14 mouse cellular contexts compared by ENCODE assay signal in the genomic region with DNA sequence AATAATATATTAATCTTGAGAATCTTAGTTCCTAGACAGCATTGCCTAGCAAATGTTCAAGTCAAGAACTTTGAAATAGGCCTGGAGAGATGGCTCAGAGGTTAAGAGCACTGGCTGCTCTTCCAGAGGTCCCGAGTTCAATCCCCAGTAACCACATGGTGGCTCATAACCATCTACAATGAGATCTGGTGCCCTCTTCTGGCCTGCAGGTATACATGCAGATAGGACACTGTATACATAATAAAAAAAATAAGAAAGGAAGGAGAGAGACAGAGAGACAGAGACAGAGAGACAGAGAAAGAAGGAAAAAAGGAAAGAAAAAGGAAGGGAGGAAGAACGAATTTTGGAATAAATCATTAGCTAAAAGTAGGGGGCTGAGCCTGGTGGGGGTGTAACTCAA. TPM values are rescaled to one million over a fixed set of nuclear protein-coding genes. Genes with fewer than 3 reads are reported as not detected.
A peak's percentile ranks its signal among the peaks of the same experiment; 100 is the strongest.
DNase-seq lines count a peak whose midpoint lies in the region; ATAC-seq and TF ChIP-seq lines count a peak whose summit lies in the region.
"Had no signal": no experiment of that assay in that cellular context is flagged by ENCODE, and none has a peak within 500 bp of the region (broad histone marks: within the 10 kb centered on the region; RNA-seq: fewer than 3 reads in every experiment).

No protein-coding gene starts in this region.

- H3K36me3 ChIP-seq in hindbrain, embryonic 12.5 days: 0 out of 2 replicates have a peak, but pooled peaks cover 4% of the 10 kb centered on the region
- H3K36me3 ChIP-seq in liver, embryonic 12.5 days: no peaks in the 10 kb centered on the region

- H3K27me3 ChIP-seq in hindbrain, embryonic 12.5 days: no peaks in the 10 kb centered on the region
- H3K27me3 ChIP-seq in liver, embryonic 12.5 days (replicated peaks): no peaks in the 10 kb centered on the region
- H3K27me3 ChIP-seq: embryonic facial prominence, embryonic 15.5 days; heart, embryonic 12.5 days had no signal

- H3K4me1 ChIP-seq in hindbrain, embryonic 12.5 days: no peaks in the 10 kb centered on the region
- no peaks in the 10 kb centered on the region for H3K4me1 ChIP-seq in liver, embryonic 12.5 days
- H3K4me1 ChIP-seq: embryonic facial prominence, embryonic 15.5 days had no signal

- peak; percentile 53 for ATAC-seq in CD4-positive, CD25-positive, alpha-beta regulatory T cell, adult 4 months
- no peak for ATAC-seq in hindbrain, embryonic 12.5 days (ENCODE audit: low FRiP score)
- ATAC-seq in liver, embryonic 12.5 days: no peak

- WGBS in hindbrain, embryonic 12.5 days: 63% methylated on average over 2 of the region's 2 CpGs
- 30% methylated on average over 2 of the region's 2 CpGs for WGBS in liver, embryonic 12.5 days (ENCODE audit: insufficient replicate concordance)

- no peak overlapping the region for H3K4me3 ChIP-seq in layer of hippocampus, adult 2 months
- no peak overlapping the region for H3K4me3 ChIP-seq in hindbrain, embryonic 12.5 days
- H3K4me3 ChIP-seq in liver, embryonic 12.5 days: no peak overlapping the region
- H3K4me3 ChIP-seq: embryonic facial prominence, embryonic 15.5 days; heart, embryonic 12.5 days had no signal

- TF ChIP-seq CTCF in layer of hippocampus, adult 2 months (conservative IDR thresholded peaks at IDR 0.05): peak; percentile 66

- H3K27ac ChIP-seq in layer of hippocampus, adult 2 months: no peak overlapping the region
- H3K27ac ChIP-seq in hindbrain, embryonic 12.5 days: no peak overlapping the region
- no peak overlapping the region for H3K27ac ChIP-seq in liver, embryonic 12.5 days
- H3K27ac ChIP-seq: embryonic facial prominence, embryonic 15.5 days; macrophage had no signal

- H3K4me2 ChIP-seq in hindbrain, embryonic 12.5 days (replicated peaks): no peak overlapping the region
- no peak overlapping the region for H3K4me2 ChIP-seq in liver, embryonic 12.5 days
- H3K4me2 ChIP-seq: embryonic facial prominence, embryonic 15.5 days; heart, embryonic 12.5 days had no signal

- H3K9ac ChIP-seq in hindbrain, embryonic 12.5 days: no peak overlapping the region
- H3K9ac ChIP-seq in liver, embryonic 12.5 days: no peak overlapping the region
- H3K9ac ChIP-seq: embryonic facial prominence, embryonic 15.5 days; heart, embryonic 12.5 days had no signal

- DNase-seq in adrenal gland, postnatal 14 days: peak; percentile 11
- DNase-seq in adrenal gland, adult 18-20 months (ENCODE audit: low spot score in 2 of 2): no peak
- DNase-seq in layer of hippocampus, adult 2 months (ENCODE audit: low spot score in 2 of 2): no peak
- DNase-seq in layer of hippocampus, postnatal 10 days (ENCODE audit: low spot score in 2 of 2): no peak
- DNase-seq in lung, postnatal 36 days: peak; percentile 15
- DNase-seq: adrenal gland, adult 2 months; cerebellum, adult 18-20 months; right cerebral cortex, postnatal 25 days had no signal

- H3K9me3 ChIP-seq in hindbrain, embryonic 12.5 days (replicated peaks): no peaks in the 10 kb centered on the region
- H3K9me3 ChIP-seq in liver, embryonic 12.5 days (replicated peaks): no peaks in the 10 kb centered on the region
- H3K9me3 ChIP-seq: embryonic facial prominence, embryonic 15.5 days; heart, embryonic 12.5 days had no signal

RNA-seq across cellular contexts. Expression of a gene that starts 6.8 kb away (rescaled TPM):
- 0.22 and 0.34 TPM in 2 replicates for total RNA-seq in adrenal gland, postnatal 14 days (2021)
- total RNA-seq in adrenal gland, adult 18-20 months (2021): 1 to 10 TPM in 1 of 2 experiments, under 1 TPM in 1; 0.40 to 1.0 TPM
- under 1 TPM; 0.39 to 0.69 TPM for total RNA-seq in layer of hippocampus, adult 2 months (2021)
- under 1 TPM; 0.46 to 0.80 TPM for total RNA-seq in layer of hippocampus, postnatal 10 days (2021)
- under 1 TPM in 1 of 2 experiments, not detected in 1; 0.12 TPM for polyA plus RNA-seq in CD4-positive, CD25-positive, alpha-beta regulatory T cell, adult 4 months (2017; shearing (Covaris generic))
- 1.5 and 4.2 TPM in 2 replicates for polyA plus RNA-seq in hindbrain, embryonic 12.5 days (2016; fragmentation: Nextera tagmentation; extraction: Ambion mirVana)
- polyA plus RNA-seq in liver, embryonic 12.5 days (2016; fragmentation: Nextera tagmentation; extraction: Ambion mirVana): 0.13 and 0.39 TPM in 2 replicates
- polyA plus RNA-seq: macrophage had no signal

RNA-seq across cellular contexts. Expression of a gene that starts 29.7 kb away (rescaled TPM):
- 5.1 and 9.4 TPM in 2 replicates for total RNA-seq in adrenal gland, postnatal 14 days (2021)
- 1 to 10 TPM; 6.5 to 9.2 TPM for total RNA-seq in adrenal gland, adult 18-20 months (2021)
- 10 to 100 TPM; 29.8 to 31.3 TPM for total RNA-seq in layer of hippocampus, adult 2 months (2021)
- 10 to 100 TPM; 26.7 to 33.2 TPM for total RNA-seq in layer of hippocampus, postnatal 10 days (2021)
- polyA plus RNA-seq in CD4-positive, CD25-positive, alpha-beta regulatory T cell, adult 4 months (2017; shearing (Covaris generic)): 1 to 10 TPM in 1 of 2 experiments, under 1 TPM in 1; 0.91 to 2.3 TPM
- polyA plus RNA-seq in hindbrain, embryonic 12.5 days (2016; fragmentation: Nextera tagmentation; extraction: Ambion mirVana): 19.6 and 26.3 TPM in 2 replicates
- polyA plus RNA-seq in liver, embryonic 12.5 days (2016; fragmentation: Nextera tagmentation; extraction: Ambion mirVana): 4.9 and 6.8 TPM in 2 replicates

RNA-seq across cellular contexts. Expression of a gene that starts 36.6 kb away (rescaled TPM):
- total RNA-seq in adrenal gland, postnatal 14 days (2021): 31.8 and 35.1 TPM in 2 replicates
- 10 to 100 TPM; 20.8 to 22.3 TPM for total RNA-seq in adrenal gland, adult 18-20 months (2021)
- total RNA-seq in layer of hippocampus, adult 2 months (2021): 10 to 100 TPM; 17.7 to 19.0 TPM
- total RNA-seq in layer of hippocampus, postnatal 10 days (2021): 10 to 100 TPM; 22.9 to 23.1 TPM
- 10 to 100 TPM in 1 of 2 experiments, 1 to 10 TPM in 1; 9.4 to 13.8 TPM for polyA plus RNA-seq in CD4-positive, CD25-positive, alpha-beta regulatory T cell, adult 4 months (2017; shearing (Covaris generic))
- polyA plus RNA-seq in hindbrain, embryonic 12.5 days (2016; fragmentation: Nextera tagmentation; extraction: Ambion mirVana): 15.6 and 16.1 TPM in 2 replicates
- polyA plus RNA-seq in liver, embryonic 12.5 days (2016; fragmentation: Nextera tagmentation; extraction: Ambion mirVana): 7.9 and 8.4 TPM in 2 replicates

RNA-seq across cellular contexts. Expression of a gene that starts 45.6 kb away (rescaled TPM):
- total RNA-seq in adrenal gland, postnatal 14 days (2021): 73.6 and 76.9 TPM in 2 replicates
- 10 to 100 TPM; 61.5 to 65.5 TPM for total RNA-seq in adrenal gland, adult 18-20 months (2021)
- total RNA-seq in layer of hippocampus, adult 2 months (2021): 10 to 100 TPM; 67.7 to 67.8 TPM
- 10 to 100 TPM; 56.8 to 65.8 TPM for total RNA-seq in layer of hippocampus, postnatal 10 days (2021)
- polyA plus RNA-seq in CD4-positive, CD25-positive, alpha-beta regulatory T cell, adult 4 months (2017; shearing (Covaris generic)): 100 to 1,000 TPM; 138 to 192 TPM
- polyA plus RNA-seq in hindbrain, embryonic 12.5 days (2016; fragmentation: Nextera tagmentation; extraction: Ambion mirVana): 140 and 174 TPM in 2 replicates
- polyA plus RNA-seq in liver, embryonic 12.5 days (2016; fragmentation: Nextera tagmentation; extraction: Ambion mirVana): 104 and 109 TPM in 2 replicates

Comparison
In these comparisons a context has a peak if more than half of its experiments do, and no peak if none do; other contexts are left out.
1. DNase-seq: peak in adrenal gland, postnatal 14 days (single experiment) and lung, postnatal 36 days (single experiment); none in adrenal gland, adult 18-20 months (0 of 2), layer of hippocampus, adult 2 months (0 of 2) and layer of hippocampus, postnatal 10 days (0 of 2).